Comparison of ENCODE assay signal across 9 mouse cellular contexts in the genomic region with DNA sequence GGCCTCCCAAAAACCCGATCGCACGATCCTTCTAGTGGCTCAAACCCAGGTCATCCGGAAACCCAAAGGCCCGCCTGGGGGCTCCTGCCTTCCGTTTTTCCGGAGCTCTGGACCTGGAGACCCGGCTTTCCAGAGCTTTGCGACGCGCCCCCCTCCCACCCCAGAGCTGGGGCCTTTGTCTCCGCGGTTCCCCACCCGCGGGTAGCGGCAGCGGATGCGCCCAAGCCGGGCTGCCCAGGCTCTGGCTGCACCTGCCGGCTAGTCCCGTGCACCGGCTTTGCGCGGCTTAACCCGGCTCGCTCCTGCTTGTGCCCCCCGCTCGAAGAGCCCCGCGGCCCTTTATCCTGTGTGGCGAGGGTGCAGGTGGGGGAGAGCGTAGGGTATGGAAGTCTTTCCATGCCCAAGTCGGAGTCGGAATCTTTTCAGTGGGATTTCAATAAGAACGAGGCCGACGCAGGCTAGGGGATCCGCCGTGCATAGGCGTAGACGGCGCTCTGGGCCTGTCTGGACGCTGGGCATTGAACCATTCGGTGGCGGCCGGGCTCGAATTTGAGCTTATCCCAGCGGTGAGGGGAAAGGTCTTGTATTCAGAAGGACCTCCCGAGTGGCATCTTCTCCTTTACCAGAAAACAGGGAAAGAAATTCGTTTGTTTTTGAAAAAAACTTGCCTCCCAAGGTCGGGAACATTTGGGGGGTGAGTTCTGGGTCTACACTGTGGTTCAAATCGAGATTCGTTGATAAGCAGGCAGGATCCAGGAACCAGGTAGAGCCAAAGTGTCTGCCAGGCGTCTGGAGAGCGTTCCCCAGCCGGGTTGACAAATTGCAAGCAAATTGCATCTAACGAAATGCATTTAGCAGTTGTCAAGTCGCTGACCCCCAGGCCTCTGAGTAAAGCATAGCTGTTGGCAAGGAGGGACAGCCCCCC. TPM values are rescaled to one million over a fixed set of nuclear protein-coding genes. Genes with fewer than 3 reads are reported as not detected.
DNase-seq lines count a peak whose midpoint lies in the region; ATAC-seq and TF ChIP-seq lines count a peak whose summit lies in the region.
"Had no signal": no experiment of that assay in that cellular context is flagged by ENCODE, and none has a peak within 500 bp of the region (broad histone marks: within the 10 kb centered on the region; RNA-seq: fewer than 3 reads in every experiment).

No protein-coding gene starts in this region.

- no peak for TF ChIP-seq CTCF in heart, adult 2 months (IDR thresholded peaks at IDR 0.05)
- TF ChIP-seq CTCF in cerebellum, adult 2 months (IDR thresholded peaks at IDR 0.05; ENCODE audit: borderline replicate concordance, insufficient read depth, low read depth, low read length), result no peak

- WGBS in heart, adult 2 months, result 23% methylated on average over 58 of the region's 58 CpGs
- 4% methylated on average over 56 of the region's 58 CpGs for WGBS in heart, embryonic 14.5 days
- WGBS in liver, embryonic 12.5 days (ENCODE audit: insufficient replicate concordance), result 6% methylated on average over 58 of the region's 58 CpGs
- whole genome bisulfite sequencing in cerebellum, adult 2 months, result 5% methylated on average over 57 of the region's 58 CpGs

- H3K79me2 ChIP-seq in heart, adult 2 months (replicated peaks; ENCODE audit: control insufficient read depth, insufficient read depth, low read length), result no peaks in the 10 kb centered on the region

- H3K27me3 ChIP-seq in heart, adult 2 months (ENCODE audit: control insufficient read depth, insufficient read depth, low read length), result peaks cover 8% of the 10 kb centered on the region
- peaks cover 92% of the 10 kb centered on the region for H3K27me3 ChIP-seq in heart, embryonic 14.5 days (ENCODE audit: control insufficient read depth, insufficient read depth, low read length)
- H3K27me3 ChIP-seq in liver, embryonic 12.5 days (replicated peaks), result peaks cover 100% of the 10 kb centered on the region
- peaks cover 13% of the 10 kb centered on the region; the same call in 1 of the 2 replicates for H3K27me3 ChIP-seq in cerebellum, adult 2 months (ENCODE audit: control insufficient read depth, insufficient read depth, low read length)

- H3K9me3 ChIP-seq in heart, embryonic 14.5 days (ENCODE audit: control insufficient read depth, low read length), result no peaks in the 10 kb centered on the region
- H3K9me3 ChIP-seq in liver, embryonic 12.5 days (replicated peaks), result no peaks in the 10 kb centered on the region

- peak overlapping the region; percentile 49 for H3K4me3 ChIP-seq in heart, adult 2 months
- peak overlapping the region; percentile 36 to 48 for H3K4me3 ChIP-seq in heart, embryonic 14.5 days (ENCODE audit: control insufficient read depth in 1 of 2, insufficient read depth in 1 of 2, low read depth in 1 of 2, low read length in 2 of 2)
- peak overlapping the region; percentile 51 for H3K4me3 ChIP-seq in liver, embryonic 12.5 days
- H3K4me3 ChIP-seq in cerebellum, adult 2 months (replicated peaks; ENCODE audit: insufficient read depth, low read depth, low read length), result no peak overlapping the region

- H3K4me1 ChIP-seq in heart, adult 2 months (ENCODE audit: control insufficient read depth, insufficient read depth, low read length), result peaks cover 2% of the 10 kb centered on the region
- H3K4me1 ChIP-seq in heart, embryonic 14.5 days (ENCODE audit: control insufficient read depth in 2 of 2, insufficient read depth in 2 of 2, low read length in 2 of 2), result peaks cover 20 to 47% of the 10 kb centered on the region in 2 experiments
- H3K4me1 ChIP-seq in liver, embryonic 12.5 days, result peaks cover 76% of the 10 kb centered on the region
- 0 out of 2 replicates have a peak, but pooled peaks cover 1% of the 10 kb centered on the region for H3K4me1 ChIP-seq in cerebellum, adult 2 months (ENCODE audit: control insufficient read depth, insufficient read depth, low read length)

- H3K9ac ChIP-seq in heart, adult 2 months (ENCODE audit: low read depth, low read length), result peak overlapping the region; percentile 76
- peak overlapping the region; percentile 59 for H3K9ac ChIP-seq in heart, embryonic 14.5 days (ENCODE audit: low read length)
- peak overlapping the region; percentile 37 for H3K9ac ChIP-seq in liver, embryonic 12.5 days

- TF ChIP-seq EP300 in heart, adult 2 months (IDR thresholded peaks at IDR 0.05; ENCODE audit: insufficient read depth, low read depth, low read length), result no peak

- no peak for DNase-seq in heart, adult 2 months
- no peak for DNase-seq in heart, postnatal 14 days
- DNase-seq in MN1 (ENCODE audit: low spot score), result peak; percentile 66
- DNase-seq in gastrocnemius, adult 8-10 months (ENCODE audit: low spot score in 2 of 2), result no peak
- no peak for DNase-seq in cerebellum, adult 2 months

- ATAC-seq in heart, embryonic 14.5 days (ENCODE audit: insufficient number of reproducible peaks, insufficient read depth, low FRiP score, low read depth), result no peak
- no peak for ATAC-seq in liver, embryonic 12.5 days
- no peak for ATAC-seq in megakaryocyte progenitor cell, adult 5-6 weeks (replicated peaks; ENCODE audit: poor library complexity)

- intact Hi-C loops in heart, adult 2 months (cut with DNase I), result loop anchor here (5.0 kb wide), 2 partner anchors 288 to 308 kb away; no protein-coding TSS in a partner anchor
- intact Hi-C loops in heart, postnatal 14 days (cut with DNase I), result loop anchor here (5.0 kb wide), 2 partner anchors 128 to 293 kb away; no protein-coding TSS in a partner anchor

- no peak for TF ChIP-seq POLR2A in heart, adult 2 months (IDR thresholded peaks at IDR 0.05; ENCODE audit: insufficient read depth, low read depth, low read length)
- no peak for TF ChIP-seq POLR2A in cerebellum, adult 2 months (IDR thresholded peaks at IDR 0.05; ENCODE audit: borderline replicate concordance, insufficient read depth, low read length)

- peak overlapping the region; percentile 15 for H3K27ac ChIP-seq in heart, adult 2 months
- no peak overlapping the region for H3K27ac ChIP-seq in heart, embryonic 14.5 days (replicated peaks in 1 of 2; ENCODE audit: control insufficient read depth in 1 of 2, insufficient read depth in 1 of 2, low read depth in 2 of 2, low read length in 2 of 2)
- no peak overlapping the region for H3K27ac ChIP-seq in liver, embryonic 12.5 days
- H3K27ac ChIP-seq in cerebellum, adult 2 months (ENCODE audit: insufficient read depth, low read length), result no peak overlapping the region

- peak overlapping the region; percentile 82 for H3K4me2 ChIP-seq in heart, embryonic 14.5 days (ENCODE audit: low read length)
- peak overlapping the region; percentile 76 for H3K4me2 ChIP-seq in liver, embryonic 12.5 days

- H3K36me3 ChIP-seq in heart, adult 2 months (ENCODE audit: control insufficient read depth, insufficient read depth, low read length), result no peaks in the 10 kb centered on the region
- H3K36me3 ChIP-seq in heart, embryonic 14.5 days (ENCODE audit: control insufficient read depth, insufficient read depth, low read length), result no peaks in the 10 kb centered on the region
- no peaks in the 10 kb centered on the region for H3K36me3 ChIP-seq in liver, embryonic 12.5 days

RNA-seq across cellular contexts. Expression of a gene that starts 0.6 kb away (rescaled TPM):
- 10 to 100 TPM; 17.8 to 19.6 TPM for total RNA-seq in heart, adult 2 months (2021)
- polyA plus RNA-seq in heart, adult 2 months (2012; rRNA removed), result 14.3 and 18.7 TPM in 2 replicates
- 10 to 100 TPM; 21.4 to 23.7 TPM for total RNA-seq in heart, postnatal 14 days (2021)
- polyA plus RNA-seq in heart, embryonic 14.5 days (2014; fragmentation: Nextera tagmentation; extraction: Ambion mirVana), result 12.5 and 18.6 TPM in 2 replicates
- polyA plus RNA-seq in liver, embryonic 12.5 days (2016; fragmentation: Nextera tagmentation; extraction: Ambion mirVana), result 13.3 and 15.7 TPM in 2 replicates
- total RNA-seq in megakaryocyte progenitor cell, adult 5-6 weeks (2015), result 11.2 and 19.8 TPM in 2 replicates
- total RNA-seq in megakaryocyte progenitor cell, adult 5-6 weeks (2017), result 6.0 and 10.1 TPM in 2 replicates
- total RNA-seq in gastrocnemius, adult 8-10 months (2022), result 1 to 10 TPM; 3.0 to 6.0 (median 4.1) TPM
- 6.4 and 6.6 TPM in 2 replicates for polyA plus RNA-seq in cerebellum, adult 2 months (2012; rRNA removed)

RNA-seq across cellular contexts. Expression of a gene that starts 27.8 kb away (rescaled TPM):
- not detected for total RNA-seq in heart, adult 2 months (2021)
- polyA plus RNA-seq in heart, adult 2 months (2012; rRNA removed), result 0.29 TPM in 1 of 2 replicates, not detected in the other
- not detected for total RNA-seq in heart, postnatal 14 days (2021)
- polyA plus RNA-seq in heart, embryonic 14.5 days (2014; fragmentation: Nextera tagmentation; extraction: Ambion mirVana), result not detected in 2 replicates
- not detected in 2 replicates for polyA plus RNA-seq in liver, embryonic 12.5 days (2016; fragmentation: Nextera tagmentation; extraction: Ambion mirVana)
- not detected in 2 replicates for total RNA-seq in megakaryocyte progenitor cell, adult 5-6 weeks (2015)
- total RNA-seq in megakaryocyte progenitor cell, adult 5-6 weeks (2017), result not detected in 2 replicates
- total RNA-seq in gastrocnemius, adult 8-10 months (2022), result not detected
- not detected in 2 replicates for polyA plus RNA-seq in cerebellum, adult 2 months (2012; rRNA removed)
- total RNA-seq: hematopoietic stem cell, adult 5-6 weeks had no signal
